Mouse (Mus musculus): ENCODE data around the gene Sval2. TPM values are rescaled to one million over a fixed set of nuclear protein-coding genes. Genes with fewer than 3 reads are reported as not detected.

Sval2 gene
- total RNA-seq (2012; rRNA removed), result not detected in 2 replicates

DNA sequence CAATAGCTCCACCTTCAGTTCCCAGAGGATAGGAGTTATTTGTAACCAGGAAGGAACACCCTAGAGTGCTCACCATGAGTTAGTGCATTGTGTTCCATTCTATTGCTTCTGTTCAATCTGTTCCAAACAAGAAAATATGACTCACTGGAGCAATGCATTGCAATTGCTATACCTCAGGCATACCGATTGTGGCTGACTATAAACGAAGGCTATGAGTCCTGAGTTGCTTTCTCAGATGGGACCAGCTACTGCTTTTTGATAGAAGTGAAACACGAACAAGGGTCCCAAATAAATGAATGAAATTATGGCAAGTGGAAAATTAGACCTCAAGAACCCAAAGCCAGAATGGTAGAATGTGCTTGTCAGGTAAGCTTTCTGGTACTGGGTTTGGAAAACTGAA, at the start of gene Sval2:
Gene Sval2 (plus strand): TSS at position 301 of the 400 bp plus-strand sequence.
- TF ChIP-seq MAFK (IDR thresholded peaks at IDR 0.05; ENCODE audit: insufficient read depth, low read depth, low read length) (no peak), ZC3H11A (IDR thresholded peaks at IDR 0.05; ENCODE audit: borderline replicate concordance, low read depth, low read length) (no peak), CHD2 (IDR thresholded peaks at IDR 0.05; ENCODE audit: low read depth, low read length) (no peak), HCFC1 (IDR thresholded peaks at IDR 0.05; ENCODE audit: borderline replicate concordance, insufficient read depth, low read length) (no peak), ZNF384 (IDR thresholded peaks at IDR 0.05; ENCODE audit: low read depth, low read length) (no peak)
- DNase-seq (ENCODE audit: low read depth, low spot score), result no peak
- H3K36me3 ChIP-seq (ENCODE audit: control insufficient read depth, insufficient read depth, low read length, poor library complexity, severe bottlenecking), result no peaks in the 10 kb centered on the region
- H3K9ac ChIP-seq (ENCODE audit: insufficient read depth, low read depth, low read length, poor library complexity, severe bottlenecking), result no peak within 1 kb of the TSS
- no peaks in the 10 kb centered on the region for H3K4me1 ChIP-seq (ENCODE audit: control insufficient read depth in 2 of 2, insufficient read depth in 2 of 2, low read length in 2 of 2, poor library complexity in 1 of 2)
- no peak within 1 kb of the TSS for H3K27ac ChIP-seq (ENCODE audit: insufficient read depth, low read depth, low read length, poor library complexity, severe bottlenecking)
- no peaks in the 10 kb centered on the region for H3K9me3 ChIP-seq (ENCODE audit: control insufficient read depth, insufficient read depth, low read depth, low read length)
- in situ Hi-C loops (cut with MboI; ENCODE audit: low sequenced_read_pairs in 2 of 2, unreplicated experiment in 2 of 2), result no loop called here
- H3K4me3 ChIP-seq (ENCODE audit: insufficient read depth in 1 of 2, low read depth in 1 of 2, low read length in 2 of 2, poor library complexity in 1 of 2, severe bottlenecking in 1 of 2), result no peak within 1 kb of the TSS

DNA sequence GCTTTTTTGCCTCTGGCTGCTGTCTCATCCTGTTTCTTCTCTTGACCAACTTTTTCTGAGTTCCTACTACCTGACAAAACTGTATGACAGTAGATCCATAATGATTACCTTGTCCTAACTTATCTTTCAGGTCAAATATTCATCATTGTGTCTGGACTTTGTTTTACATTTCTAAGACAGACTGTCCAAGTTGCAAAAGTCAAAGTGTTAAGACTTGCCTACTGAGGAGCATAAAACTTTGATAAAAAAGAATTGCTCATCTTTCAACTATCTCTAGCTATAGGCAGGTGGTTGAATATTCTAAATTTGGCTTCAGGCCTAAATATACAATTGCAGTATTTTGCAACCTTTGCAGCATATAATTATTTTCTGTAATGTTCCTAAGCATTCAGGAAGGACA, 28.7 kb upstream of the Sval2 start:
- Histone ChIP-seq H3K4me1 (ENCODE audit: control insufficient read depth in 2 of 2, insufficient read depth in 2 of 2, low read length in 2 of 2, poor library complexity in 1 of 2) (no peaks in the 10 kb centered on the region), H3K9ac (ENCODE audit: insufficient read depth, low read depth, low read length, poor library complexity, severe bottlenecking) (no peak overlapping the region), H3K27ac (ENCODE audit: insufficient read depth, low read depth, low read length, poor library complexity, severe bottlenecking) (no peak overlapping the region), H3K36me3 (ENCODE audit: control insufficient read depth, insufficient read depth, low read length, poor library complexity, severe bottlenecking) (no peaks in the 10 kb centered on the region), H3K4me3 (ENCODE audit: insufficient read depth in 1 of 2, low read depth in 1 of 2, low read length in 2 of 2, poor library complexity in 1 of 2, severe bottlenecking in 1 of 2) (no peak overlapping the region), H3K9me3 (ENCODE audit: control insufficient read depth, insufficient read depth, low read depth, low read length) (no peaks in the 10 kb centered on the region)
- TF ChIP-seq HCFC1 (IDR thresholded peaks at IDR 0.05; ENCODE audit: borderline replicate concordance, insufficient read depth, low read length), result no peak
- no peak for TF ChIP-seq ZNF384 (IDR thresholded peaks at IDR 0.05; ENCODE audit: low read depth, low read length)
- no peak for TF ChIP-seq ZC3H11A (IDR thresholded peaks at IDR 0.05; ENCODE audit: borderline replicate concordance, low read depth, low read length)
- TF ChIP-seq CHD2 (IDR thresholded peaks at IDR 0.05; ENCODE audit: low read depth, low read length), result no peak
- no peak for TF ChIP-seq MAFK (IDR thresholded peaks at IDR 0.05; ENCODE audit: insufficient read depth, low read depth, low read length)
- in situ Hi-C loops (cut with MboI; ENCODE audit: low sequenced_read_pairs in 2 of 2, unreplicated experiment in 2 of 2), result no loop called here
- DNase-seq (ENCODE audit: low read depth, low spot score), result no peak

DNA sequence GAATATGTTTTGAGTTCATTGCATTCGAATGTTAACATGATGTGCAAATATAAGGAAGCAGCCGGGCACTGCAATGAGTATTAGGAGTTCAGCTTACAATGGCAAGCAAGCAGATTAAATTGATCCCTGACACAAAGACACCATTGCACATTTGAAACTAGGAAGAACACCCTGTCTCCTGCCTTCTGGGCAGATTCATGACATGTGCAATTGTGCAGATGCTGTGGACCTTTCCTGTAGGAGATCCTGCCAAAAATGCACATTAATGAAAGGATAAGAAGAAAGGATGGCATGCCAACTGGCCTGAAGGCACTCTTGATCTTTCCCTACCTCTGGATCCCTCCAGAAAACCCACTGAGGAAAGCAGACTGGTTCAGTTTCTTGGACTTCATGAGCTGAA, 23.3 kb upstream of the Sval2 start:
- Histone ChIP-seq H3K4me3 (ENCODE audit: insufficient read depth in 1 of 2, low read depth in 1 of 2, low read length in 2 of 2, poor library complexity in 1 of 2, severe bottlenecking in 1 of 2) (no peak overlapping the region), H3K36me3 (ENCODE audit: control insufficient read depth, insufficient read depth, low read length, poor library complexity, severe bottlenecking) (no peaks in the 10 kb centered on the region), H3K9ac (ENCODE audit: insufficient read depth, low read depth, low read length, poor library complexity, severe bottlenecking) (no peak overlapping the region), H3K4me1 (ENCODE audit: control insufficient read depth in 2 of 2, insufficient read depth in 2 of 2, low read length in 2 of 2, poor library complexity in 1 of 2) (no peaks in the 10 kb centered on the region), H3K27ac (ENCODE audit: insufficient read depth, low read depth, low read length, poor library complexity, severe bottlenecking) (no peak overlapping the region), H3K9me3 (ENCODE audit: control insufficient read depth, insufficient read depth, low read depth, low read length) (no peaks in the 10 kb centered on the region)
- no peak for DNase-seq (ENCODE audit: low read depth, low spot score)
- in situ Hi-C loops (cut with MboI; ENCODE audit: low sequenced_read_pairs in 2 of 2, unreplicated experiment in 2 of 2), result no loop called here
- no peak for TF ChIP-seq MAFK (IDR thresholded peaks at IDR 0.05; ENCODE audit: insufficient read depth, low read depth, low read length)
- no peak for TF ChIP-seq HCFC1 (IDR thresholded peaks at IDR 0.05; ENCODE audit: borderline replicate concordance, insufficient read depth, low read length)
- TF ChIP-seq CHD2 (IDR thresholded peaks at IDR 0.05; ENCODE audit: low read depth, low read length), result no peak
- no peak for TF ChIP-seq ZC3H11A (IDR thresholded peaks at IDR 0.05; ENCODE audit: borderline replicate concordance, low read depth, low read length)

DNA sequence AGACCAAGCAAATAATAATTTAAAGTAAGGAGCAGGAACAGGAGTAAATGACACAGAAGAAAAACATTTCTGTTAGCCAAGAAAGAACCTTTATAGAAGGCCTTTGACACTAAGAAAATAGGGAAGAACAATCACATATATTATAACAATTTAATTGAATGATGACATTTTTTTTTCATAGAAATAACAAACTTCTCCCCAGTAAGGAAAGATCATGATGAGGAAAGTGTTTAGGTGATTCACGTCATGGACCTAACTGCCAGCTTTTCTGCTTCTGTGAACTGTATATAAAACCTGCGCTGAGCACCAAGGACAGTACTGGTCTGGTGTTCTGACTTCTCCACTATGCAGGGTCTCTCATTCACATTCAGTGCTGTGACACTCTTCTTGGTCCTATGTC, 5.6 kb upstream of the Sval2 start, which contains the start of gene Pip:
Gene Pip (plus strand): TSS at position 301 of the 400 bp plus-strand sequence.
- no peak for DNase-seq (ENCODE audit: low read depth, low spot score)
- H3K36me3 ChIP-seq (ENCODE audit: control insufficient read depth, insufficient read depth, low read length, poor library complexity, severe bottlenecking), result no peaks in the 10 kb centered on the region
- no peak within 1 kb of the TSS for H3K27ac ChIP-seq (ENCODE audit: insufficient read depth, low read depth, low read length, poor library complexity, severe bottlenecking)
- H3K9ac ChIP-seq (ENCODE audit: insufficient read depth, low read depth, low read length, poor library complexity, severe bottlenecking), result no peak within 1 kb of the TSS
- in situ Hi-C loops (cut with MboI; ENCODE audit: low sequenced_read_pairs in 2 of 2, unreplicated experiment in 2 of 2), result no loop called here
- H3K9me3 ChIP-seq (ENCODE audit: control insufficient read depth, insufficient read depth, low read depth, low read length), result no peaks in the 10 kb centered on the region
- TF ChIP-seq MAFK (IDR thresholded peaks at IDR 0.05; ENCODE audit: insufficient read depth, low read depth, low read length) (no peak), CHD2 (IDR thresholded peaks at IDR 0.05; ENCODE audit: low read depth, low read length) (no peak), HCFC1 (IDR thresholded peaks at IDR 0.05; ENCODE audit: borderline replicate concordance, insufficient read depth, low read length) (no peak), ZC3H11A (IDR thresholded peaks at IDR 0.05; ENCODE audit: borderline replicate concordance, low read depth, low read length) (no peak)
- H3K4me3 ChIP-seq (ENCODE audit: insufficient read depth in 1 of 2, low read depth in 1 of 2, low read length in 2 of 2, poor library complexity in 1 of 2, severe bottlenecking in 1 of 2), result no peak within 1 kb of the TSS
- no peaks in the 10 kb centered on the region for H3K4me1 ChIP-seq (ENCODE audit: control insufficient read depth in 2 of 2, insufficient read depth in 2 of 2, low read length in 2 of 2, poor library complexity in 1 of 2)

DNA sequence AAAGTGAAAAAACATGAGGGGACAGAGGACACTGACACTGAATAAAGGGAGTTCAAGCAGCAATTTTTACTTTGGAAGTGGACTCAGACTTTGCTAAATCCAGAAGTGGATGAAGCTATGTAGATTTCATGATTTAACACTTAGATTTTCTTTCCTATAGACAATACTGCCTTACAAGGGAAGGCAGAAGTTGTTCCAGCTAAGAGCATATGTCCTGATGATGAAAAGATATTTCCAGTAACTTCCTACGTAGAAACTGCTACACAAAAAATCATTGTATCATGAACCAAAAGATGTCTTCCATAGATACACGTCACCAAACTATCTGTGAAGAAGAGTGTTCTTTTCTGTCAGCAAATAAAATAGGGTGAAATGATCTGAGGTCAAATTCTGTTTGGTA, 11.2 kb downstream of the Sval2 start:
- no peak overlapping the region for H3K27ac ChIP-seq (ENCODE audit: insufficient read depth, low read depth, low read length, poor library complexity, severe bottlenecking)
- H3K4me1 ChIP-seq (ENCODE audit: control insufficient read depth in 2 of 2, insufficient read depth in 2 of 2, low read length in 2 of 2, poor library complexity in 1 of 2), result no peaks in the 10 kb centered on the region
- H3K9me3 ChIP-seq (ENCODE audit: control insufficient read depth, insufficient read depth, low read depth, low read length), result no peaks in the 10 kb centered on the region
- DNase-seq (ENCODE audit: low read depth, low spot score), result no peak
- in situ Hi-C loops (cut with MboI; ENCODE audit: low sequenced_read_pairs in 2 of 2, unreplicated experiment in 2 of 2), result no loop called here
- H3K4me3 ChIP-seq (ENCODE audit: insufficient read depth in 1 of 2, low read depth in 1 of 2, low read length in 2 of 2, poor library complexity in 1 of 2, severe bottlenecking in 1 of 2), result no peak overlapping the region
- TF ChIP-seq CHD2 (IDR thresholded peaks at IDR 0.05; ENCODE audit: low read depth, low read length), result no peak
- no peaks in the 10 kb centered on the region for H3K36me3 ChIP-seq (ENCODE audit: control insufficient read depth, insufficient read depth, low read length, poor library complexity, severe bottlenecking)
- H3K9ac ChIP-seq (ENCODE audit: insufficient read depth, low read depth, low read length, poor library complexity, severe bottlenecking), result no peak overlapping the region

All from ES-E14 (cell line).